Mouse (Mus musculus) C2C12 (cell line): ENCODE measurements at regions not wholly inside any gene's neighbourhood (a gene's known extent, or its start where the extent isn't known, plus 50 kb on each side); places are given as distances from the start of the nearest gene placed in this dataset.

Source experiments
- CEBPB ChIP-seq: IDR thresholded peaks from one replicate; pipeline ENCODE4 v1.6.1; 2011; ENCODE audit warnings: low read depth, mild to moderate bottlenecking, control low read depth, moderate library complexity
- CTCF ChIP-seq: IDR thresholded peaks from one replicate; pipeline ENCODE4 v1.5.1; 2011; ENCODE audit not compliant: control insufficient read depth, insufficient read depth, insufficient read length
- MAX ChIP-seq: IDR thresholded peaks from one replicate; pipeline ENCODE4 v1.6.1; 2011; ENCODE audit warnings: mild to moderate bottlenecking, control low read depth
- MYOD1 ChIP-seq: IDR thresholded peaks from one replicate; pipeline ENCODE4 v1.6.1; 2011; ENCODE audit warnings: low read depth; ENCODE audit not compliant: control insufficient read depth, insufficient read length
- MYOG ChIP-seq: IDR thresholded peaks from one replicate; pipeline ENCODE4 v1.6.1; 2011; ENCODE audit not compliant: control insufficient read depth, insufficient read length; ENCODE audit errors: extremely low read depth
- USF1 ChIP-seq: IDR thresholded peaks from one replicate; pipeline ENCODE4 v1.6.1; 2011; ENCODE audit warnings: low read depth, mild to moderate bottlenecking, control low read depth, moderate library complexity

GRCm38 (mm10) chr16:24073065-24073464 is 84.4 kb upstream of the Bcl6 start:
- TF ChIP-seq CTCF, result no peak
- no peak for TF ChIP-seq USF1
- no peak for TF ChIP-seq CEBPB
- TF ChIP-seq MYOG, result no peak
- TF ChIP-seq MAX, result no peak
- peak; percentile 72 for TF ChIP-seq MYOD1
